In genomic region chr7:127213485-127213884, GRCm38 (mm10) we compare ENCODE assay signal across 8 mouse cellular contexts. TPM values are rescaled to one million over a fixed set of nuclear protein-coding genes. Genes with fewer than 3 reads are reported as not detected.
A peak's percentile ranks its signal among the peaks of the same experiment; 100 is the strongest.
DNase-seq lines count a peak whose midpoint lies in the region; ATAC-seq and TF ChIP-seq lines count a peak whose summit lies in the region.

No protein-coding gene starts in this region.

- no peak overlapping the region for H3K27ac ChIP-seq in heart, embryonic 10.5 days
- no peak overlapping the region for H3K27ac ChIP-seq in liver, embryonic 14.5 days
- no peak overlapping the region for H3K27ac ChIP-seq in midbrain, embryonic 13.5 days
- no peak overlapping the region for H3K27ac ChIP-seq in forebrain, embryonic 13.5 days

- H3K4me3 ChIP-seq in heart, embryonic 10.5 days = no peak overlapping the region
- H3K4me3 ChIP-seq in liver, embryonic 14.5 days (ENCODE audit: insufficient read depth in 1 of 2, low read depth in 2 of 2, low read length in 2 of 2) = no peak overlapping the region
- H3K4me3 ChIP-seq in midbrain, embryonic 13.5 days (replicated peaks) = no peak overlapping the region
- no peak overlapping the region for H3K4me3 ChIP-seq in forebrain, embryonic 13.5 days

- no peak for TF ChIP-seq EP300 in liver, embryonic 14.5 days (IDR thresholded peaks at IDR 0.05; ENCODE audit: low read depth)

- ATAC-seq in liver, embryonic 14.5 days (ENCODE audit: insufficient read depth) = no peak
- no peak for ATAC-seq in midbrain, embryonic 13.5 days
- no peak for ATAC-seq in forebrain, embryonic 13.5 days

- H3K4me2 ChIP-seq in liver, embryonic 14.5 days (ENCODE audit: low read depth) = no peak overlapping the region
- no peak overlapping the region for H3K4me2 ChIP-seq in midbrain, embryonic 13.5 days (replicated peaks)
- H3K4me2 ChIP-seq in forebrain, embryonic 13.5 days = no peak overlapping the region

- 37% methylated on average over 7 of the region's 7 CpGs for WGBS in heart, embryonic 10.5 days
- 41% methylated on average over 7 of the region's 7 CpGs for WGBS in liver, embryonic 14.5 days (ENCODE audit: insufficient replicate concordance)
- 26% methylated on average over 7 of the region's 7 CpGs for WGBS in midbrain, embryonic 13.5 days
- 40% methylated on average over 7 of the region's 7 CpGs for WGBS in forebrain, embryonic 13.5 days

- peak; percentile 53 for DNase-seq in heart, postnatal 4 days
- DNase-seq in heart, embryonic 10.5 days (ENCODE audit: low spot score) = no peak
- peak; percentile 56 to 57 for DNase-seq in B cell, adult 2 months
- DNase-seq in R1 (ENCODE audit: low read depth, low spot score) = peak; percentile 89
- DNase-seq in liver, embryonic 14.5 days (ENCODE audit: low read depth in 3 of 3, low spot score in 3 of 3) = no peak
- DNase-seq in right cerebral cortex, postnatal 36 days (ENCODE audit: low spot score in 2 of 2) = no peak

- H3K9ac ChIP-seq in liver, embryonic 14.5 days (replicated peaks) = no peak overlapping the region
- no peak overlapping the region for H3K9ac ChIP-seq in midbrain, embryonic 13.5 days (replicated peaks)
- no peak overlapping the region for H3K9ac ChIP-seq in forebrain, embryonic 13.5 days

- H3K9me3 ChIP-seq in heart, embryonic 10.5 days = no peaks in the 10 kb centered on the region
- no peaks in the 10 kb centered on the region for H3K9me3 ChIP-seq in liver, embryonic 14.5 days (ENCODE audit: control insufficient read depth, low read length)
- H3K9me3 ChIP-seq in midbrain, embryonic 13.5 days = no peaks in the 10 kb centered on the region
- no peaks in the 10 kb centered on the region for H3K9me3 ChIP-seq in forebrain, embryonic 13.5 days (replicated peaks)

- H3K27me3 ChIP-seq in heart, embryonic 10.5 days (ENCODE audit: insufficient read depth, poor library complexity, severe bottlenecking) = peaks cover 11% of the 10 kb centered on the region; the same call in 1 of the 2 replicates
- H3K27me3 ChIP-seq in liver, embryonic 14.5 days (ENCODE audit: control insufficient read depth, insufficient read depth, low read length) = no peaks in the 10 kb centered on the region
- 0 out of 2 replicates have a peak, but pooled peaks cover 8% of the 10 kb centered on the region for H3K27me3 ChIP-seq in midbrain, embryonic 13.5 days
- peaks cover 9% of the 10 kb centered on the region for H3K27me3 ChIP-seq in forebrain, embryonic 13.5 days

- H3K36me3 ChIP-seq in heart, embryonic 10.5 days = no peaks in the 10 kb centered on the region
- no peaks in the 10 kb centered on the region for H3K36me3 ChIP-seq in liver, embryonic 14.5 days (replicated peaks; ENCODE audit: control insufficient read depth, insufficient read depth, low read depth)
- no peaks in the 10 kb centered on the region for H3K36me3 ChIP-seq in midbrain, embryonic 13.5 days
- no peaks in the 10 kb centered on the region for H3K36me3 ChIP-seq in forebrain, embryonic 13.5 days (ENCODE audit: poor library complexity, severe bottlenecking)

- peak; percentile 89 for TF ChIP-seq CTCF in liver, embryonic 14.5 days (IDR thresholded peaks at IDR 0.05; ENCODE audit: low read depth)

- peaks cover 60% of the 10 kb centered on the region for H3K4me1 ChIP-seq in heart, embryonic 10.5 days
- peaks cover 17 to 31% of the 10 kb centered on the region in 2 experiments for H3K4me1 ChIP-seq in liver, embryonic 14.5 days (replicated peaks; ENCODE audit: control insufficient read depth in 2 of 2, insufficient read depth in 2 of 2, low read length in 1 of 2)
- H3K4me1 ChIP-seq in midbrain, embryonic 13.5 days (replicated peaks) = peaks cover 10% of the 10 kb centered on the region
- peaks cover 15% of the 10 kb centered on the region for H3K4me1 ChIP-seq in forebrain, embryonic 13.5 days

RNA-seq across cellular contexts. Expression of gene Mylpf, which starts 4.8 kb away (rescaled TPM):
- total RNA-seq in heart, postnatal 4 days (2021) = 10 to 100 TPM in 1 of 2 experiments, 1 to 10 TPM in 1; 3.1 to 33.0 TPM
- 40.4 and 51.1 TPM in 2 replicates for polyA plus RNA-seq in heart, embryonic 10.5 days (2016; fragmentation: Nextera tagmentation; extraction: Ambion mirVana)
- polyA plus RNA-seq in liver, embryonic 14.5 days (2012; rRNA removed) = 10.6 and 15.6 TPM in 2 replicates
- 31.0 and 31.1 TPM in 2 replicates for polyA plus RNA-seq in liver, embryonic 14.5 days (2014; fragmentation: Nextera tagmentation; extraction: Ambion mirVana)
- 8.5 and 9.0 TPM in 2 replicates for polyA plus RNA-seq in midbrain, embryonic 13.5 days (2015; fragmentation: Nextera tagmentation; extraction: Ambion mirVana)
- polyA plus RNA-seq in forebrain, embryonic 13.5 days (2015; fragmentation: Nextera tagmentation; extraction: Ambion mirVana) = 9.0 and 9.8 TPM in 2 replicates

RNA-seq across cellular contexts. Expression of gene Tbc1d10b, which starts 5.2 kb away (rescaled TPM):
- 10 to 100 TPM; 41.0 to 42.5 TPM for total RNA-seq in heart, postnatal 4 days (2021)
- polyA plus RNA-seq in heart, embryonic 10.5 days (2016; fragmentation: Nextera tagmentation; extraction: Ambion mirVana) = 26.4 and 28.3 TPM in 2 replicates
- polyA plus RNA-seq in liver, embryonic 14.5 days (2012; rRNA removed) = 12.8 and 15.5 TPM in 2 replicates
- 10.9 and 13.2 TPM in 2 replicates for polyA plus RNA-seq in liver, embryonic 14.5 days (2014; fragmentation: Nextera tagmentation; extraction: Ambion mirVana)
- 30.0 and 30.7 TPM in 2 replicates for polyA plus RNA-seq in midbrain, embryonic 13.5 days (2015; fragmentation: Nextera tagmentation; extraction: Ambion mirVana)
- 24.9 and 27.3 TPM in 2 replicates for polyA plus RNA-seq in forebrain, embryonic 13.5 days (2015; fragmentation: Nextera tagmentation; extraction: Ambion mirVana)

RNA-seq across cellular contexts. Expression of gene Cd2bp2, which starts 17.6 kb away (rescaled TPM):
- 10 to 100 TPM; 57.3 to 57.7 TPM for total RNA-seq in heart, postnatal 4 days (2021)
- 49.1 and 61.0 TPM in 2 replicates for polyA plus RNA-seq in heart, embryonic 10.5 days (2016; fragmentation: Nextera tagmentation; extraction: Ambion mirVana)
- 17.6 and 27.6 TPM in 2 replicates for polyA plus RNA-seq in liver, embryonic 14.5 days (2012; rRNA removed)
- 17.4 and 18.4 TPM in 2 replicates for polyA plus RNA-seq in liver, embryonic 14.5 days (2014; fragmentation: Nextera tagmentation; extraction: Ambion mirVana)
- polyA plus RNA-seq in midbrain, embryonic 13.5 days (2015; fragmentation: Nextera tagmentation; extraction: Ambion mirVana) = 90.8 and 96.1 TPM in 2 replicates
- polyA plus RNA-seq in forebrain, embryonic 13.5 days (2015; fragmentation: Nextera tagmentation; extraction: Ambion mirVana) = 89.0 and 98.7 TPM in 2 replicates

RNA-seq across cellular contexts. Expression of gene Zfp553, which starts 19.4 kb away (rescaled TPM):
- 10 to 100 TPM in 1 of 2 experiments, 1 to 10 TPM in 1; 9.2 to 10.8 TPM for total RNA-seq in heart, postnatal 4 days (2021)
- 30.5 and 42.9 TPM in 2 replicates for polyA plus RNA-seq in heart, embryonic 10.5 days (2016; fragmentation: Nextera tagmentation; extraction: Ambion mirVana)
- polyA plus RNA-seq in liver, embryonic 14.5 days (2012; rRNA removed) = 3.3 and 3.4 TPM in 2 replicates
- 2.4 and 2.8 TPM in 2 replicates for polyA plus RNA-seq in liver, embryonic 14.5 days (2014; fragmentation: Nextera tagmentation; extraction: Ambion mirVana)
- polyA plus RNA-seq in midbrain, embryonic 13.5 days (2015; fragmentation: Nextera tagmentation; extraction: Ambion mirVana) = 69.3 and 75.4 TPM in 2 replicates
- 68.9 and 73.1 TPM in 2 replicates for polyA plus RNA-seq in forebrain, embryonic 13.5 days (2015; fragmentation: Nextera tagmentation; extraction: Ambion mirVana)

RNA-seq across cellular contexts. Expression of gene Sept1, which starts 19.4 kb away (rescaled TPM):
- 10 to 100 TPM; 11.2 to 12.1 TPM for total RNA-seq in heart, postnatal 4 days (2021)
- polyA plus RNA-seq in heart, embryonic 10.5 days (2016; fragmentation: Nextera tagmentation; extraction: Ambion mirVana) = 21.2 and 25.4 TPM in 2 replicates
- polyA plus RNA-seq in liver, embryonic 14.5 days (2012; rRNA removed) = 10.3 and 16.1 TPM in 2 replicates
- polyA plus RNA-seq in liver, embryonic 14.5 days (2014; fragmentation: Nextera tagmentation; extraction: Ambion mirVana) = 7.0 TPM in 2 replicates
- 27.1 and 28.3 TPM in 2 replicates for polyA plus RNA-seq in midbrain, embryonic 13.5 days (2015; fragmentation: Nextera tagmentation; extraction: Ambion mirVana)
- polyA plus RNA-seq in forebrain, embryonic 13.5 days (2015; fragmentation: Nextera tagmentation; extraction: Ambion mirVana) = 31.8 and 33.4 TPM in 2 replicates

Comparison
In these comparisons a context has a peak if more than half of its experiments do, and no peak if none do; other contexts are left out.
1. DNase-seq: peak in heart, postnatal 4 days (single experiment), B cell, adult 2 months (2 of 2) and R1 (single experiment); none in heart, embryonic 10.5 days (single experiment), liver, embryonic 14.5 days (0 of 3) and right cerebral cortex, postnatal 36 days (0 of 2).